Mouse (Mus musculus) bone marrow macrophage, adult 2 months (primary cell): ENCODE results near the gene Gm45140.

Source experiments
- CTCF ChIP-seq: IDR thresholded peaks from 2 replicates; pipeline ENCODE4 v1.5.1; 2012; ENCODE audit warnings: low read depth, mild to moderate bottlenecking, low read length, moderate library complexity
- POLR2A ChIP-seq: IDR thresholded peaks from 2 replicates; pipeline ENCODE4 v1.6.1; 2012; ENCODE audit warnings: mild to moderate bottlenecking, low read depth, low read length, borderline replicate concordance

DNA sequence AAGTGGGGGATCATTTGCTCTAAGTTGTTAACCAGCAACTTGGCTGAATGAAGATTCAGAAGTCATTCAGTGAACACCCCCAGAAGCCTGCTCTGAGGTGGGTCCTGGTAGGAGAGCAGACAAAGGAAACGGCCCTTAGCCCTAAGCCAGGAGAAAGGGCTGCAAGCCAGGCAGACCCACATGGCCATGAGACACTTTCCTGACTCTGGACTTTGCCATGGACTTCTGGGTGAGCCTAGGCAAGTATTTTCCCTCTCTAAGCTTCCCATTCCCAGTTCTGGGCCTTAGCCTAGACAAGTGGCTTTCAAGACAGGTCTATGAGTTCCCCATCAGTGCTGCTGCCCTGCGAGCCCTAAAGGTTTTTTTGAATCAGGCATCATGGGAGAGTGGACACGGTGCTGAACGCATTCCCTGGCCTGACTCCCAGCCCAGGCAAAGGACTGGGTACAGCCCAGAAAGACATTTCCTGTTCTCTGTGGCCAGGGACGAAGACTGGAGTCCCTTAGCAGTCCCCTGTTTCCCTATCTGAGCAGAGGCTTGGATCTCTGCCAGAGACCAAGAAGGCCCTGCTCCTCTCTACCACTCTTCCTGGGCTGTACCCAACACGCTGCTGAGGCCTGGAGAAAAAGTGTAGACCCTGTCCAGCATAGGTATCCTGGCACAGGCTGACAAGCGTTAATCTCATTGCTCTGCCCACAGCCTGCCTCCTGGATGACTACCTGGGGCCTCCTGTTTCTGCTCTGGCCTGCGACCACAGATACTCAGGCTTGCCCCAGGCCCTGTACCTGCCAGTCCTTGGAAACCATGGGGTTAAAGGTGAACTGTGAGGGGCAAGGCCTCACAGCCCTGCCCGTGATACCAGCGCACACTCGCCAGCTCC lies 57.1 kb downstream of the Gm45140 start:
- no peak for TF ChIP-seq CTCF
- no peak for TF ChIP-seq POLR2A
